Mouse (Mus musculus) midbrain, postnatal 0 days (tissue): ENCODE results near the gene Krtdap. TPM values are rescaled to one million over a fixed set of nuclear protein-coding genes. Genes with fewer than 3 reads are reported as not detected.
"Not testable (repeated sequence)": the region's sequence is repeated elsewhere in the genome, so short reads cannot be mapped to it uniquely, and the experiment has no call there.

Source experiments
- ATAC-seq: fragments of 200-750 bp; cut with Nextera tagmentation; 2 replicates; pipeline ENCODE4 v1.8.0; 2017; ENCODE audit warnings: moderate number of reproducible peaks, mild to moderate bottlenecking, moderate TSS enrichment, moderate library complexity; ENCODE audit not compliant: low FRiP score
- DNase-seq: peaks from one replicate; pipeline ENCODE4 v3.0.0-alpha.2; 2015; ENCODE audit warnings: low spot score
- H3K27ac ChIP-seq: fragments of 300-500 bp; sonication (generic); 2 replicates; pipeline ENCODE4 v1.5.1; 2014; ENCODE audit warnings: low read depth, mild to moderate bottlenecking, low read length, mixed read lengths
- H3K27me3 ChIP-seq: fragments of 300-500 bp; sonication (generic); 2 replicates; pipeline ENCODE4 v1.6.1; 2014; ENCODE audit warnings: low read length, control low read depth, mixed read lengths; ENCODE audit not compliant: insufficient read depth
- H3K36me3 ChIP-seq: fragments of 300-500 bp; sonication (generic); 2 replicates; pipeline ENCODE4 v1.6.1; 2014; ENCODE audit warnings: low read length, control low read depth, mixed read lengths; ENCODE audit not compliant: insufficient read depth
- H3K4me1 ChIP-seq: fragments of 300-500 bp; sonication (generic); 2 replicates; pipeline ENCODE4 v1.6.1; 2014; ENCODE audit warnings: mild to moderate bottlenecking, control low read depth, antibody characterized with exemption, low read length, mixed read lengths; ENCODE audit not compliant: insufficient read depth
- H3K4me2 ChIP-seq: fragments of 300-500 bp; sonication (generic); 2 replicates; pipeline ENCODE4 v1.6.1; 2014; ENCODE audit warnings: low read depth, mild to moderate bottlenecking, low read length, mixed read lengths; ENCODE audit not compliant: poor library complexity, severe bottlenecking
- H3K4me3 ChIP-seq: fragments of 300-500 bp; sonication (generic); 2 replicates; pipeline ENCODE4 v1.5.1; 2014; ENCODE audit warnings: low read depth, mild to moderate bottlenecking, low read length, moderate library complexity
- H3K9ac ChIP-seq: fragments of 300-500 bp; sonication (generic); replicated peaks from 2 replicates; pipeline ENCODE4 v1.6.1; 2014; ENCODE audit warnings: mild to moderate bottlenecking, low read length, moderate library complexity, mixed read lengths; ENCODE audit not compliant: poor library complexity, severe bottlenecking
- H3K9me3 ChIP-seq: fragments of 300-500 bp; sonication (generic); 2 replicates; pipeline ENCODE4 v1.6.1; 2016; ENCODE audit warnings: low read length, control low read depth
- CTCF ChIP-seq: IDR thresholded peaks from 2 replicates; pipeline ENCODE4 v1.5.1; 2016; ENCODE audit warnings: antibody characterized with exemption, mild to moderate bottlenecking
- WGBS: fragments of 180-500 bp; shearing (Covaris S2); extraction: QIAGEN DNeasy Blood & Tissue Kit; methylation state at CpG from one replicate; pipeline ENCODE4 v1.1.7; 2014; 5-methylcytosine and 5-hydroxymethylcytosine counted together
- polyA plus RNA-seq: library from polyadenylated mRNA; unstranded; fragments of >200 nt; fragmentation: Nextera tagmentation; extraction: Ambion mirVana; gene quantifications from 2 replicates; pipeline ENCODE4 v1.2.1, GENCODE M21; 2015
- total RNA-seq: library from RNA; depleted of rRNA; stranded (reverse); fragments of >200 nt; gene quantifications from 2 replicates; pipeline ENCODE4 v1.2.3, GENCODE M21; 2014; rRNA removed

Gene Krtdap
- 4.8 and 19.2 TPM in 2 replicates for total RNA-seq
- 1.2 and 1.6 TPM in 2 replicates for polyA plus RNA-seq

- H3K4me1 ChIP-seq = no peaks in the 10 kb centered on the region
- ATAC-seq (no peak), DNase-seq (no peak)
- no peak within 1 kb of the TSS for H3K27ac ChIP-seq
- 47% methylated on average over 15 of the region's 15 CpGs for WGBS
- no peak within 1 kb of the TSS for H3K4me3 ChIP-seq
- no peaks in the 10 kb centered on the region for H3K27me3 ChIP-seq
- H3K4me2 ChIP-seq = no peak within 1 kb of the TSS
- H3K36me3 ChIP-seq = no peaks in the 10 kb centered on the region
- no peak within 1 kb of the TSS for H3K9ac ChIP-seq
- TF ChIP-seq CTCF = no peak
- no peaks in the 10 kb centered on the region for H3K9me3 ChIP-seq
These were observed at the start of gene Krtdap for GRCm38 (mm10) chr7:30787377-30788022. Krtdap (plus strand) TSS chr7:30787896.

DNA sequence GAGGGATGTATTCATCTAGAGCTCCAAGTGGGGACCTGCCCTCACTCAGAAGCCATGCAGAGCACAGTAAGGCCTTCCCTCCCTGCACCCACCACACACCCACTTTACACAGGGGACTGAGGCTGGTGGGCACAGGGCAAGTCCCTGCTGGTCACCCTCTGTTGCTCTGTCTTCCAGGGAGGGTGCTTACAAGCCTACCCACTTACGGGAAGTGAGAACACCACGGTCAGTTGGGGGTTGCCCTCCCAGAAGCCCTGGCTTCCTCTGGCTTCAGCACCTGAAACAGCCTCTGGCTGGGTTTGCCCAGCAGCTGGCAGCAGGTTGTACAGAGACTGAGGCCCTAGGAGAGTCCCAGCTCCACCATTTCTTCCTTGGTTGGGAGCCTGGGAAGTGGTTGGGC lies 45.1 kb upstream of the Krtdap start:
- not testable (repeated sequence) for H3K27ac ChIP-seq, H3K9ac ChIP-seq, H3K4me1 ChIP-seq, ATAC-seq, DNase-seq, H3K4me3 ChIP-seq, H3K9me3 ChIP-seq, H3K4me2 ChIP-seq, H3K36me3 ChIP-seq, H3K27me3 ChIP-seq
- WGBS = 86% methylated on average over 2 of the region's 2 CpGs

DNA sequence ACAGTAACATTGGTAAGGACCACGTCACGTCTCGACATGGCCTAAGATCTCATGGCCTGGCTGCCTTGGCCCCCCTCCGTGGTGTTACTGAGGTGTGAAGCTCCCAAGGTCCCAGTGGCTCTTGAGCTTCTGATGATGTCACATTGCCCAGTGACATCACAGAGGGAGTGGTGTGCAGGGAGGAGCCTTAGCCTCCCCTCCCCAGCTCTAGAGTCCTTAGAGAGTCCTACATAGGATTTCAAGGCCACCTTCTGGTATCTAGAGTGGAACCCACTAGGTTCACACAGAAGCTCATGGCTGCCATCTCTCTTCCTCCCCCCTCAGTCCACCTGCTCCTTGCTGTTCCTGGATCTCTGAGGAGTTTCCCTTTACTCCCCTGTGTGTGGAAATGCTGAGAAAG lies 44.1 kb upstream of the Krtdap start, which contains the start of gene Gapdhs:
Gene Gapdhs, minus strand, starts transcription at position 65 of the 400 bp plus-strand sequence.
- not testable (repeated sequence) for H3K4me2 ChIP-seq, H3K9me3 ChIP-seq, H3K36me3 ChIP-seq, H3K4me1 ChIP-seq, H3K27me3 ChIP-seq, H3K4me3 ChIP-seq, ATAC-seq, H3K27ac ChIP-seq, DNase-seq, H3K9ac ChIP-seq
- no CpG with 5 or more reads among the region's 4 CpGs for WGBS

DNA sequence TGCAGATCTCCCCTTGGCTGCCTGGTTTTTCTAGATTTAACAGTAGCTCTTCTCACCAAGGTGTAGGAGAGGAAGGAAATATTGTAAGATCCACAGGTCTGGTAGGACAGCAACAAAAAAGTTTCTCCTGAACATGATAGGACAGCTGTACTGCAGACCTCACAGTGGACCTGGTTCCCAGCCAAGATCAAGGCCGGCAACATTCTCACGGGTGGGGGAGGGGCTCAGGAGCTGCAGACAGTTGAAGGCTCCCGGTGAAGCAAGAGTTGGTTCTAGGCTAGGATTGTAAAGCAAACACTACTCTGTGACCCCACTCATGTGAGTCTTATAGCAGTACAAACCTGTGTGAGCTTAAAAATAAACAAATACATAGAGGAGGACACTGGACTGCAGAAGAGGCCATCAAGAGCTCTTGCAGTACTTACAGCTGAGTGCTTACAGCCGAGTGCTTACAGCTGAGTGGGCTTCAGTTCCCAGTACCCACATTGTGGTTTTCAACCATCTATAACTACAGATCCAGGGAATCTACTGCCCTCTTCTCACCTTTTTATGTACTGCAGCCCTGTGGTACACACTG lies 43.6 kb upstream of the Krtdap start:
- H3K36me3 ChIP-seq = peaks cover 3% of the 10 kb centered on the region; the same call in 1 of the 2 replicates
- no peak overlapping the region for H3K9ac ChIP-seq
- ATAC-seq = no peak
- no peak overlapping the region for H3K4me3 ChIP-seq
- no peak for DNase-seq
- no peak overlapping the region for H3K4me2 ChIP-seq
- no peaks in the 10 kb centered on the region for H3K9me3 ChIP-seq
- H3K27me3 ChIP-seq = no peaks in the 10 kb centered on the region
- TF ChIP-seq CTCF = peak; percentile 11; the same call in 1 of the 2 replicates
- no peak overlapping the region for H3K27ac ChIP-seq
- WGBS = 62% methylated on average over 4 of the region's 4 CpGs
- H3K4me1 ChIP-seq = no peaks in the 10 kb centered on the region

DNA sequence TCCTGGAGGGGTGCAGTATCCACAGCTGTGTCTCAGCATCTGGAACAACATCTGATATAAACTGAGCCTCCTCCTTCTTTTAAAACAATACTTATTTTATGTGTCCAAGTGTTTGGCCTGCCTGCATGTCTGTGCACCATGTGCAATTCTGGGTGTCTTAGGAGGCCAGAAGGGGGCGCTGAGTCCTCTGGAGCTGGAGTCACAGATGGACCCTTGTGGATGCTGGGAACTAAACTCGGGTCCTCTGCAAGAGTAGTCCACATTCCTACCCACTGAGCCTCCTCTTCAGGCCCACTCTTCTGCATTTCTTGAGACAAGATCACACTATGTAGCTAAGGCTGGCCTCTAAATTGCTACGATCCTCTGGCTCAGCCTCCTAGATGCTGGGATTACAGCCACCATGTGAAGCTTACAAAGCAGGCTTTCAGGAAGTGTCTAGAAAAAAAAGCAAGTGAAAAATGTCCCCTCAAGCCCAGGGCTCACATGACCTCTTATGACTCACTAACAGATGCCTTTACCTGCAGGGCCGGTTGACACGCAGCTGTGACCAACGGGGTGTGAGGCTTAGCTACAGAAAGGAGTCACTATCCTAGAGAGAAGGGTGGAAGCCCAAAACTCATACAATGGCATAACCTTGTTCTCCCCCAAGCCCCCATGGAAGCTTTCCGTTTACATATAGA lies 40.0 kb upstream of the Krtdap start:
- H3K9me3 ChIP-seq = no peaks in the 10 kb centered on the region
- 93% methylated on average over 7 of the region's 7 CpGs for WGBS
- no peak overlapping the region for H3K4me3 ChIP-seq

More for the DNA sequence above, 40.0 kb upstream of the Krtdap start:
- ATAC-seq (no peak), DNase-seq (no peak)
- no peak overlapping the region for H3K9ac ChIP-seq
- H3K4me1 ChIP-seq = no peaks in the 10 kb centered on the region
- H3K27me3 ChIP-seq = no peaks in the 10 kb centered on the region
- H3K27ac ChIP-seq = no peak overlapping the region
- no peak overlapping the region for H3K4me2 ChIP-seq
- peak; percentile 27; the same call in 1 of the 2 replicates for TF ChIP-seq CTCF
- H3K36me3 ChIP-seq = no peaks in the 10 kb centered on the region; the same call in 1 of the 2 replicates
